Mouse (Mus musculus) embryonic facial prominence, embryonic 11.5 days (tissue): Measurements from ENCODE around the gene H3f3a. TPM values are rescaled to one million over a fixed set of nuclear protein-coding genes. Genes with fewer than 3 reads are reported as not detected.

Experiments
- ATAC-seq: fragments of 200-750 bp; cut with Nextera tagmentation; replicated peaks from 2 replicates; pipeline ENCODE4 v1.8.0; 2017; ENCODE audit warnings: low read depth; ENCODE audit not compliant: insufficient number of reproducible peaks, low FRiP score, low TSS enrichment
- DNase-seq: peaks from one replicate; pipeline ENCODE4 v3.0.0-alpha.2; 2015; ENCODE audit warnings: low spot score
- H3K27ac ChIP-seq: fragments of 300-500 bp; sonication (generic); replicated peaks from 2 replicates; pipeline ENCODE4 v1.5.1; 2014; ENCODE audit warnings: mild to moderate bottlenecking, low read depth, low read length, control low read depth
- H3K27me3 ChIP-seq: fragments of 300-500 bp; sonication (generic); 2 replicates; pipeline ENCODE4 v1.6.1; 2014; ENCODE audit warnings: mild to moderate bottlenecking, low read length, moderate library complexity, mixed read lengths; ENCODE audit not compliant: control insufficient read depth, insufficient read depth
- H3K36me3 ChIP-seq: fragments of 300-500 bp; sonication (generic); replicated peaks from 2 replicates; pipeline ENCODE4 v1.6.1; 2014; ENCODE audit warnings: low read depth, mild to moderate bottlenecking, low read length, moderate library complexity, mixed read lengths; ENCODE audit not compliant: control insufficient read depth, insufficient read depth
- H3K4me1 ChIP-seq: fragments of 300-500 bp; sonication (generic); 2 replicates; pipeline ENCODE4 v1.6.1; 2014; ENCODE audit warnings: low read length, mixed read lengths; ENCODE audit not compliant: control insufficient read depth, insufficient read depth
- H3K4me2 ChIP-seq: fragments of 300-500 bp; sonication (generic); 2 replicates; pipeline ENCODE4 v1.6.1; 2014; ENCODE audit warnings: low read depth, mild to moderate bottlenecking, control low read depth, low read length, moderate library complexity
- H3K4me3 ChIP-seq: fragments of 300-500 bp; sonication (generic); 2 replicates; pipeline ENCODE4 v1.5.1; 2014; ENCODE audit warnings: low read depth, low read length, control low read depth
- H3K9ac ChIP-seq: fragments of 300-500 bp; sonication (generic); replicated peaks from 2 replicates; pipeline ENCODE4 v1.6.1; 2014; ENCODE audit warnings: mild to moderate bottlenecking, control low read depth, low read length
- H3K9me3 ChIP-seq: fragments of 300-500 bp; sonication (generic); replicated peaks from 2 replicates; pipeline ENCODE4 v1.6.1; 2016; ENCODE audit warnings: mild to moderate bottlenecking, low read length, inconsistent platforms, mixed read lengths; ENCODE audit not compliant: control insufficient read depth
- WGBS: fragments of 180-500 bp; shearing (Covaris S2); extraction: QIAGEN DNeasy Blood & Tissue Kit; methylation state at CpG from one replicate; pipeline ENCODE4 v1.1.7; 2014; 5-methylcytosine and 5-hydroxymethylcytosine counted together
- polyA plus RNA-seq: library from polyadenylated mRNA; unstranded; fragments of >200 nt; fragmentation: Nextera tagmentation; extraction: Ambion mirVana; gene quantifications from 2 replicates; pipeline ENCODE4 v1.2.1, GENCODE M21; 2014

Gene H3f3a
- polyA plus RNA-seq, 1 experiment from 2014 or later, result 3,910 TPM

- Histone ChIP-seq H3K36me3 (no peaks in the 10 kb centered on the region), H3K27me3 (no peaks in the 10 kb centered on the region), H3K9me3 (no peaks in the 10 kb centered on the region), H3K9ac (peak overlapping the region; percentile 77), H3K27ac (peak overlapping the region; percentile 79), H3K4me3 (peak overlapping the region; percentile 59), H3K4me2 (peak overlapping the region; percentile 94), H3K4me1 (no peaks in the 10 kb centered on the region)
- DNase-seq (no peak), ATAC-seq (peak; percentile 1; the same call in 1 of the 2 replicates)
- 6% methylated on average over 10 of the region's 10 CpGs for WGBS
Measured at GRCm38 (mm10) chr1:180777289-180777659, 36.5 kb downstream of the H3f3a start.

DNA sequence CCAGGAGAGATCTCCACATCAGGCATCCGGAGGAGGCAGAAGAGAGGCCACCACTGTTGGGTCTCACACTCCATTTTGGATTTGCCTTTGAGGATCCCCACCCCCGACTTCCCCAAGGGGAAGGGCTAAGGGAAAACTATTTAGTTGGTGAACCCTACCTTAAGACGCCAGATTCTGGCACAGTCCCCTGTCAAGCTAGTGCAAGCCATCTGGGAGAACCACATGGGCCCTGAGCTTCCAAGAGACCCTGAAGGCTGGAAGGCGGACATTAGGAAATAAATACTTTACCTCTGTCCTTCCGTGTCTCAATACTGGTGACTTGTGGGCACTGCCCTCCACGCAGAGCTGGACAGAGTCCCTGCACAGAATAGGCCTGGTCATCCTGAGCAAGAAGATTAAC lies 37.2 kb downstream of the H3f3a start:
- H3K27ac ChIP-seq, result no peak overlapping the region
- WGBS, result 85% methylated on average over 6 of the region's 6 CpGs
- no peak overlapping the region for H3K4me2 ChIP-seq
- no peak for ATAC-seq
- DNase-seq, result no peak
- H3K36me3 ChIP-seq, result no peaks in the 10 kb centered on the region
- no peaks in the 10 kb centered on the region for H3K4me1 ChIP-seq
- no peaks in the 10 kb centered on the region for H3K27me3 ChIP-seq
- no peaks in the 10 kb centered on the region for H3K9me3 ChIP-seq
- H3K9ac ChIP-seq, result peak overlapping the region; percentile 22; the same call in 1 of the 2 replicates
- no peak overlapping the region for H3K4me3 ChIP-seq

- Histone ChIP-seq H3K4me1 (no peaks in the 10 kb centered on the region), H3K27ac (no peak overlapping the region), H3K27me3 (no peaks in the 10 kb centered on the region), H3K9ac (peak overlapping the region; percentile 22; the same call in 1 of the 2 replicates), H3K4me2 (no peak overlapping the region), H3K9me3 (no peaks in the 10 kb centered on the region), H3K4me3 (no peak overlapping the region), H3K36me3 (no peaks in the 10 kb centered on the region)
- ATAC-seq, result no peak
- WGBS, result 68% methylated on average over 6 of the region's 6 CpGs
- DNase-seq, result no peak
Measured at GRCm38 (mm10) chr1:180775849-180776493, 37.8 kb downstream of the H3f3a start.

- H3K4me3 ChIP-seq, result no peak overlapping the region
- ATAC-seq, result no peak
- no peaks in the 10 kb centered on the region for H3K4me1 ChIP-seq
- H3K27me3 ChIP-seq, result no peaks in the 10 kb centered on the region
- no peaks in the 10 kb centered on the region for H3K36me3 ChIP-seq
- no peak overlapping the region for H3K4me2 ChIP-seq
- no peaks in the 10 kb centered on the region for H3K9me3 ChIP-seq
- no peak for DNase-seq
- H3K27ac ChIP-seq, result no peak overlapping the region
- no peak overlapping the region for H3K9ac ChIP-seq
- 86% methylated on average over 10 of the region's 10 CpGs for WGBS
Measured at GRCm38 (mm10) chr1:180775317-180775716, 38.4 kb downstream of the H3f3a start.

GRCm38 (mm10) chr1:180774664-180775063 lies 39.1 kb downstream of the H3f3a start:
- ATAC-seq (no peak), DNase-seq (peak; percentile 39)
- no peaks in the 10 kb centered on the region for H3K4me1 ChIP-seq
- no peak overlapping the region for H3K27ac ChIP-seq
- H3K9me3 ChIP-seq, result no peaks in the 10 kb centered on the region
- 60% methylated on average over 3 of the region's 3 CpGs for WGBS
- H3K27me3 ChIP-seq, result no peaks in the 10 kb centered on the region
- H3K4me2 ChIP-seq, result no peak overlapping the region
- H3K36me3 ChIP-seq, result no peaks in the 10 kb centered on the region
- no peak overlapping the region for H3K9ac ChIP-seq
- no peak overlapping the region for H3K4me3 ChIP-seq

- no peak overlapping the region for H3K9ac ChIP-seq
- H3K9me3 ChIP-seq, result no peaks in the 10 kb centered on the region
- H3K4me2 ChIP-seq, result no peak overlapping the region
- ATAC-seq, result no peak
- H3K27me3 ChIP-seq, result no peaks in the 10 kb centered on the region
- DNase-seq, result no peak
- H3K4me1 ChIP-seq, result no peaks in the 10 kb centered on the region
- no peaks in the 10 kb centered on the region for H3K36me3 ChIP-seq
- WGBS, result 89% methylated on average over 3 of the region's 3 CpGs
- H3K27ac ChIP-seq, result no peak overlapping the region
- H3K4me3 ChIP-seq, result no peak overlapping the region
Measured at GRCm38 (mm10) chr1:180772291-180772690, 41.5 kb downstream of the H3f3a start.

DNA sequence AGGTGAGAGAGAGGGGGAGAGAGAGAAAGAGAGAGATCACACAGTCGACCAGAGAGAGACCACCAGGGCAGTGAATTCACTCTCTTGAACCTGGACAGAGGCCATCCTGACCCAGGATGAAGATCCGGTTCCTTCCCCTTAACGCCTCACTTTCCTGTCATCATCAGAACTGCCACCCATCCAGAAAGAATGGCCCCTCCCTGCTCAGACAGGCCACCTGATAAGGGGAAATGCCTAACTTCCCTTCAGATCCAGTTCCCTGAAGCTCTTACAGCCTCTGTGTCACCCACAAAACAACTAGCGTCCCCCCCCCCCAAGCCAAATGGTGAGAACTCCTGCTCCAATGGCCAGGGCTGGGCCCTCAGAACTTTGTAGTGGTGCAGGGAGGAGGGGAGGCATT lies 42.0 kb downstream of the H3f3a start:
- H3K4me2 ChIP-seq, result no peak overlapping the region
- no peak for DNase-seq
- ATAC-seq, result no peak
- no peaks in the 10 kb centered on the region for H3K4me1 ChIP-seq
- 65% methylated on average over 4 of the region's 4 CpGs for WGBS
- no peak overlapping the region for H3K9ac ChIP-seq
- no peak overlapping the region for H3K4me3 ChIP-seq
- no peaks in the 10 kb centered on the region for H3K36me3 ChIP-seq
- H3K9me3 ChIP-seq, result no peaks in the 10 kb centered on the region
- no peak overlapping the region for H3K27ac ChIP-seq
- H3K27me3 ChIP-seq, result no peaks in the 10 kb centered on the region

GRCm38 (mm10) chr1:180771306-180771705 lies 42.4 kb downstream of the H3f3a start:
- ATAC-seq (no peak), DNase-seq (no peak)
- H3K9ac ChIP-seq, result no peak overlapping the region
- H3K36me3 ChIP-seq, result no peaks in the 10 kb centered on the region
- no peaks in the 10 kb centered on the region for H3K4me1 ChIP-seq
- no peak overlapping the region for H3K4me2 ChIP-seq
- H3K9me3 ChIP-seq, result no peaks in the 10 kb centered on the region
- no peak overlapping the region for H3K27ac ChIP-seq
- H3K4me3 ChIP-seq, result no peak overlapping the region
- H3K27me3 ChIP-seq, result no peaks in the 10 kb centered on the region
- 81% methylated on average over 5 of the region's 5 CpGs for WGBS
